Mouse (Mus musculus) central nervous system, embryonic 11.5 days (tissue): ENCODE measurements around the gene Tmem87a. TPM values are rescaled to one million over a fixed set of nuclear protein-coding genes. Genes with fewer than 3 reads are reported as not detected.

ENCODE experiments used
- polyA plus RNA-seq: library from polyadenylated mRNA; depleted of rRNA; stranded (reverse); fragments of >200 nt; gene quantifications from 2 replicates; pipeline ENCODE4 v1.2.3, GENCODE M21; 2012; rRNA removed

The Tmem87a gene
- 20.7 and 26.7 TPM in 2 replicates for polyA plus RNA-seq

GRCm38 (mm10) chr2:120403986-120404822, at the start of gene Tmem87a:
Gene Tmem87a (minus strand): TSS chr2:120404113.

GRCm38 (mm10) chr2:120403653-120403985, 294 bp downstream of the Tmem87a start, which contains the start of gene Ganc:
Gene Ganc (plus strand): TSS chr2:120403896.

GRCm38 (mm10) chr2:120352682-120353646, 50.9 kb downstream of the Tmem87a start, which contains the start of gene Vps39:
Gene Vps39 (minus strand): TSS chr2:120353137.

GRCm38 (mm10) chr2:120313976-120314375, 89.9 kb downstream of the Tmem87a start, which contains the start of gene Pla2g4f:
Gene Pla2g4f (minus strand): TSS chr2:120314165.

Other genes with a start within 250 kb of the Tmem87a start
- 10.2 and 11.3 TPM in 2 replicates for gene Ehd4, start 249.5 kb downstream of the Tmem87a start, polyA plus RNA-seq
- gene Pla2g4e, start 158.8 kb downstream of the Tmem87a start, polyA plus RNA-seq: 0.04 and 0.17 TPM in 2 replicates
- 0.04 and 0.05 TPM in 2 replicates for gene Pla2g4d, start 114.9 kb downstream of the Tmem87a start, polyA plus RNA-seq
- 0.05 TPM in 2 replicates for gene Pla2g4f, start 89.9 kb downstream of the Tmem87a start, polyA plus RNA-seq
- 27.2 and 40.2 TPM in 2 replicates for gene Vps39, start 51.0 kb downstream of the Tmem87a start, polyA plus RNA-seq
- 8.5 and 9.9 TPM in 2 replicates for gene Ganc, start 217 bp downstream of the Tmem87a start, polyA plus RNA-seq
- 3.9 and 4.4 TPM in 2 replicates for gene Capn3, start 51.9 kb upstream of the Tmem87a start, polyA plus RNA-seq
- 58.3 and 60.8 TPM in 2 replicates for gene Zfp106, start 159.7 kb upstream of the Tmem87a start, polyA plus RNA-seq
- 30.1 and 54.9 TPM in 2 replicates for gene Snap23, start 163.6 kb upstream of the Tmem87a start, polyA plus RNA-seq
- gene Haus2, start 205.3 kb upstream of the Tmem87a start, polyA plus RNA-seq: 15.4 and 24.4 TPM in 2 replicates
- gene Lrrc57, start 205.4 kb upstream of the Tmem87a start, polyA plus RNA-seq: 13.5 and 21.1 TPM in 2 replicates
- gene Stard9, start 225.0 kb upstream of the Tmem87a start, polyA plus RNA-seq: 7.5 and 14.4 TPM in 2 replicates